Mouse (Mus musculus) midbrain, embryonic 11.5 days (tissue): Measurements from ENCODE around the gene Zfp3. TPM values are rescaled to one million over a fixed set of nuclear protein-coding genes. Genes with fewer than 3 reads are reported as not detected.
A peak's percentile ranks its signal among the peaks of the same experiment; 100 is the strongest.
"Not testable (repeated sequence)": the region's sequence is repeated elsewhere in the genome, so short reads cannot be mapped to it uniquely, and the experiment has no call there.

Source experiments
- ATAC-seq: fragments of 200-750 bp; cut with Nextera tagmentation; 2 replicates; pipeline ENCODE4 v1.8.0; 2017; ENCODE audit warnings: moderate TSS enrichment, moderate library complexity; ENCODE audit not compliant: low FRiP score
- DNase-seq: peaks from one replicate; pipeline ENCODE4 v3.0.0; 2015; ENCODE audit warnings: low spot score; ENCODE audit errors: missing footprints
- H3K27ac ChIP-seq: fragments of 300-500 bp; sonication (generic); 2 replicates; pipeline ENCODE4 v1.5.1; 2014; ENCODE audit warnings: low read depth, low read length
- H3K27me3 ChIP-seq: fragments of 300-500 bp; sonication (generic); 2 replicates; pipeline ENCODE4 v1.6.1; 2014; ENCODE audit warnings: mild to moderate bottlenecking, low read length, moderate library complexity, mixed read lengths; ENCODE audit not compliant: control insufficient read depth, insufficient read depth
- H3K36me3 ChIP-seq: fragments of 300-500 bp; sonication (generic); 2 replicates; pipeline ENCODE4 v1.6.1; 2014; ENCODE audit warnings: mild to moderate bottlenecking, low read length, moderate library complexity, mixed read lengths; ENCODE audit not compliant: control insufficient read depth, insufficient read depth
- H3K4me1 ChIP-seq: fragments of 300-500 bp; sonication (generic); 2 replicates; pipeline ENCODE4 v1.6.1; 2014; ENCODE audit warnings: low read length; ENCODE audit not compliant: control insufficient read depth, insufficient read depth
- H3K4me2 ChIP-seq: fragments of 300-500 bp; sonication (generic); 2 replicates; pipeline ENCODE4 v1.6.1; 2014; ENCODE audit warnings: mild to moderate bottlenecking, moderate library complexity
- H3K4me3 ChIP-seq: fragments of 300-500 bp; sonication (generic); 2 replicates; pipeline ENCODE4 v1.5.1; 2014; ENCODE audit warnings: low read depth, low read length
- H3K9ac ChIP-seq: fragments of 300-500 bp; sonication (generic); 2 replicates; pipeline ENCODE4 v1.6.1; 2014; ENCODE audit warnings: low read length
- H3K9me3 ChIP-seq: fragments of 300-500 bp; sonication (generic); 2 replicates; pipeline ENCODE4 v1.6.1; 2016; ENCODE audit warnings: low read length; ENCODE audit not compliant: control insufficient read depth
- WGBS: fragments of 180-500 bp; shearing (Covaris S2); extraction: QIAGEN DNeasy Blood & Tissue Kit; methylation state at CpG from one replicate; pipeline ENCODE4 v1.1.7; 2014; 5-methylcytosine and 5-hydroxymethylcytosine counted together
- polyA plus RNA-seq: library from polyadenylated mRNA; unstranded; fragments of >200 nt; fragmentation: Nextera tagmentation; extraction: Ambion mirVana; gene quantifications from 2 replicates; pipeline ENCODE4 v1.2.1, GENCODE M21; 2014

Zfp3 gene
- polyA plus RNA-seq, 1 experiment from 2014 or later: 10.2 TPM

DNA sequence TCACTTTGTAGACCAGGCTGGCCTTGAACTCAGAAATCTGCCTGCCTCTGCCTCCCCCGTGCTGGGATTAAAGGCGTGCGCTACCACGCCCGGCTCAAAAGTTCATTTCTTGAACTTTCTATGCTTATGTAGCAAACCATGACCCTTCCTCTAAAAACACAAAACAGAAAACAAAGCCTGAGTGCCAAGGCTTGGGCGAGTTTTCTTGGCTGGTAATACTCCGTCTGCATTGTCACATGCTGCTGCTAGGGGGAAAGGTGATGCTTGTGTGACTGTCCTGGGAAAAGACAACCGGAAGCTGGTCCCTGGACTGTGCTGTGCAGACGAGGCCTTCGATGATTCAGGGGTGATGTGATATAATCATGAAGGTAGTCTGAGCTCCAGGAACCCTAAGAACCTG, 10.9 kb upstream of the Zfp3 start:
- WGBS: 89% methylated on average over 10 of the region's 10 CpGs
- Histone ChIP-seq H3K9ac (no peak overlapping the region), H3K9me3 (no peaks in the 10 kb centered on the region), H3K27ac (no peak overlapping the region), H3K4me1 (no peaks in the 10 kb centered on the region), H3K4me3 (no peak overlapping the region), H3K4me2 (no peak overlapping the region), H3K36me3 (no peaks in the 10 kb centered on the region), H3K27me3 (no peaks in the 10 kb centered on the region)
- no peak for ATAC-seq
- no peak for DNase-seq

DNA sequence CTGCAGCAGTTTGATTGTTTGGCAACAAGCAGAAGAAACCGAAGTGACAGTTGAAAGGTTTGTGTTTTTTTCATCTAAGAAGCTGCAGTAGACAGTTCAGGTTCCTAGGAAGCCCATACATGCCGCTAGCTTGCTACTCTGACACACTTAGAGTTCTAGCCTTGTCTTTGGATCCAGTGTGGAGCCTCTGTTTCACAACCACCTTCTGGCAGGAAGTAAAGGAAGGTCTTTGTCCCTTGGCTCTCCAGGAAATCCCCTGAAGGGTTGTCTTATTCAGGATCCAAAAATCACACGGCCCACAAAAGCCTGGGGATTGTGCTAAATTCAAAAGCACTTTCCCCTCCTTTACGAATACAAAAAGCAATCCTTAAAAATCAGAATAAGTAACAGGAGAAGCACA, 9.5 kb upstream of the Zfp3 start:
- Histone ChIP-seq H3K27me3 (no peaks in the 10 kb centered on the region), H3K9me3 (no peaks in the 10 kb centered on the region), H3K9ac (no peak overlapping the region), H3K4me1 (no peaks in the 10 kb centered on the region), H3K27ac (no peak overlapping the region), H3K4me2 (no peak overlapping the region), H3K4me3 (no peak overlapping the region), H3K36me3 (no peaks in the 10 kb centered on the region)
- ATAC-seq: no peak
- 64% methylated on average over 4 of the region's 4 CpGs for WGBS
- DNase-seq: no peak

DNA sequence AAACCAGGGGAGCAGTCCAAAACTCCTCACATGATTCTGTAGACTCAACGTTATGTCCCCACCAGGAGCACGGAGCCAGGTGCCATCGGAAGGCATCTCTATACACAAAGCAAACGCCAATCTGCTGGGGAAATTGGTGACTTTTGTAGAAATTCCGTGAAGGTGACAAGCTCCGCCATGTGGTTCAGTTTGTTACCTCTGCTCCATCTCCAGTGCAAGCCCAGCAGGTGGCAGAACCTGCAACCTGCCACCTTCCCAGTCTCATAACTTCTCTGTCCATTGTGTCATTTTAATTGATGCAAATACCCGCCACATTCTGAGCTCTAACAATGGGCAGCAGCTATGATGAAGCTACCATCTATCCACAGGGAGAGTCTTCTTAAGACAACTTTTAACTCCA, 9.1 kb upstream of the Zfp3 start:
- DNase-seq: no peak
- 69% methylated on average over 7 of the region's 7 CpGs for WGBS
- no peaks in the 10 kb centered on the region for H3K4me1 ChIP-seq
- H3K9me3 ChIP-seq: no peaks in the 10 kb centered on the region
- H3K4me2 ChIP-seq: no peak overlapping the region
- no peak for ATAC-seq
- H3K27ac ChIP-seq: no peak overlapping the region
- H3K27me3 ChIP-seq: no peaks in the 10 kb centered on the region
- H3K4me3 ChIP-seq: no peak overlapping the region
- no peaks in the 10 kb centered on the region for H3K36me3 ChIP-seq
- H3K9ac ChIP-seq: no peak overlapping the region

GRCm38 (mm10) chr11:70755645-70756044, 8.4 kb upstream of the Zfp3 start:
- no peak overlapping the region for H3K4me2 ChIP-seq
- H3K27me3 ChIP-seq: no peaks in the 10 kb centered on the region
- DNase-seq (peak; percentile 98), ATAC-seq (0 out of 2 replicates have a peak, but pooled peaks have one; percentile 35)
- H3K4me1 ChIP-seq: no peaks in the 10 kb centered on the region
- H3K9me3 ChIP-seq: no peaks in the 10 kb centered on the region
- WGBS: 12% methylated on average over 7 of the region's 7 CpGs
- H3K36me3 ChIP-seq: no peaks in the 10 kb centered on the region
- no peak overlapping the region for H3K27ac ChIP-seq
- H3K9ac ChIP-seq: no peak overlapping the region
- no peak overlapping the region for H3K4me3 ChIP-seq

DNA sequence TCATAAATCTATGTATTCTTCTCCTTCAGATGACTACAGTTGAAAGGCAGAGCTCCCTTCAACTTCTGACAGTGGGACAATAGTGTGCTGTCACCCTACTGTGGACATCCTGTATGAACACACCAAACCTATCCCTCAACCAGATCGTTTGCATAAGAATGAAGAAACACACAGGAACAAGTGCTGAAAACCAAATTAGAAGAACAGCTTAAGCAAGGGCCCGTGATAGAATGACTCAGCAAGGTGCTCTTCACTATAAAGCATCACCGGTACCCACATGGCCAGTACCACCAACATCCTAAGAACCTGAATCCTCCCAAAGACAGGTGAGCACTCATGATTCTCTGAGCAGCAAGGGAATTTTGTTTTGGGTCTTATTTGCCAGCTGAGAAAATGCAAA, 3.6 kb upstream of the Zfp3 start:
- not testable (repeated sequence) for H3K4me1 ChIP-seq, H3K9me3 ChIP-seq, H3K4me2 ChIP-seq, ATAC-seq, H3K9ac ChIP-seq, H3K27ac ChIP-seq, DNase-seq, H3K4me3 ChIP-seq, H3K36me3 ChIP-seq, H3K27me3 ChIP-seq
- WGBS: 74% methylated on average over 3 of the region's 3 CpGs

GRCm38 (mm10) chr11:70762641-70763040, 1.4 kb upstream of the Zfp3 start:
- Histone ChIP-seq H3K9me3 (no peaks in the 10 kb centered on the region), H3K4me1 (peaks cover 9% of the 10 kb centered on the region; the same call in 1 of the 2 replicates), H3K4me3 (no peak overlapping the region), H3K36me3 (no peaks in the 10 kb centered on the region), H3K4me2 (no peak overlapping the region), H3K27me3 (no peaks in the 10 kb centered on the region), H3K27ac (no peak overlapping the region), H3K9ac (no peak overlapping the region)
- ATAC-seq (no peak), DNase-seq (no peak)
- WGBS: 85% methylated on average over 9 of the region's 9 CpGs

DNA sequence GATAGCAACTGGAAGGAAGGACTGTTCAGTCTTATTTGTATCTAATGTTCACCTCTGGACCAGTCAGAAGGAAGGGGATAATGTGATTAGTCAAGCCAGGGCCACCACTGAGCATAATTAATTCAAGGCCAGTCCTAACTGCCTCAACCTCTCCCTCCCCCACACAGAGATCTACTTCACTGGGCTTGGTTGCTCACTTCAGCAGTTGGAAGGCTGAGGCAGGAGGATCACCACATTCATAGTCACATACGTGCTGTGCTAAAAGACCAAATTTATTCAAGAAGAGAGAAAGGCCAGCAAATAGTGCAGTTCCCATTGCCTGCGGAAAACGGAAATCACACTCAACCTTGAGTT, 450 bp upstream of the Zfp3 start:
- ATAC-seq: peak; percentile 70; the same call in 1 of the 2 replicates
- Histone ChIP-seq H3K36me3 (no peaks in the 10 kb centered on the region), H3K9ac (peak overlapping the region; percentile 84), H3K4me2 (peak overlapping the region; percentile 55), H3K27me3 (no peaks in the 10 kb centered on the region), H3K27ac (no peak overlapping the region), H3K9me3 (no peaks in the 10 kb centered on the region), H3K4me3 (peak overlapping the region; percentile 73), H3K4me1 (peaks cover 9% of the 10 kb centered on the region; the same call in 1 of the 2 replicates)
- 32% methylated on average over 3 of the region's 3 CpGs for WGBS
- peak; percentile 82 for DNase-seq

GRCm38 (mm10) chr11:70765776-70766445, 1.9 kb downstream of the Zfp3 start:
- Histone ChIP-seq H3K9ac (no peak overlapping the region), H3K36me3 (no peaks in the 10 kb centered on the region), H3K4me2 (no peak overlapping the region), H3K9me3 (no peaks in the 10 kb centered on the region), H3K4me3 (no peak overlapping the region), H3K27me3 (no peaks in the 10 kb centered on the region), H3K4me1 (peaks cover 9% of the 10 kb centered on the region; the same call in 1 of the 2 replicates), H3K27ac (no peak overlapping the region)
- 86% methylated on average over 16 of the region's 16 CpGs for WGBS
- DNase-seq (no peak), ATAC-seq (no peak)

DNA sequence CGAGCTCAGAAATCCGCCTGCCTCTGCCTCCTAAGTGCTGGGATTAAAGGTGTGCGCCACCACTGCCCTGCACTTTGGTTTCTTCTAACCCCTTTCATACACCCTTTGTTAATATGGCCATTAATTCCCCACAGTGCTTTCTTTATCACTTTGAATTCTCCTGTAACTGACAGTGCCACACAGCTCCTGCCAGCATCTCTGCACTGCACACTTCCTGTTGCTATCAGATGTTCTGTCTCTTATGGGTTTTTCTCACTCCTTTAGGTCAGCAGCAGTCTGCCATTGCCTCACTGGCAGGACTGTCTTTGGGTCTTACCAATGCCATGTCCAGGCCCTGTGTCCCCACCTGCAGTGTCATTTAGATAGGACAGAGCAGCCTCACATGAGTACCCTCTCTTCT, 6.8 kb downstream of the Zfp3 start:
- H3K9ac ChIP-seq: no peak overlapping the region
- DNase-seq (no peak), ATAC-seq (no peak)
- no peaks in the 10 kb centered on the region for H3K27me3 ChIP-seq
- H3K27ac ChIP-seq: no peak overlapping the region
- H3K4me2 ChIP-seq: no peak overlapping the region
- H3K36me3 ChIP-seq: peaks cover 3% of the 10 kb centered on the region; the same call in 1 of the 2 replicates
- 89% methylated on average over 3 of the region's 3 CpGs for WGBS
- H3K4me3 ChIP-seq: no peak overlapping the region
- no peaks in the 10 kb centered on the region for H3K4me1 ChIP-seq
- H3K9me3 ChIP-seq: no peaks in the 10 kb centered on the region
